Mouse (Mus musculus): Measurements from ENCODE around the gene Rbck1. TPM values are rescaled to one million over a fixed set of nuclear protein-coding genes. Genes with fewer than 3 reads are reported as not detected.

Rbck1 gene
- total RNA-seq (2021), result 10 to 100 TPM; 27.0 to 31.1 TPM
- long read RNA-seq, experiment 1, transcript Rbck1-202 (12 exons, 2,384 nt), result major isoform, 84 of 106 reads
- long read RNA-seq, experiment 1, partial matches to known transcripts, result 4 of 106 reads
- long read RNA-seq, experiment 1, other reads (novel, unspliced or antisense), result 16 of 106 reads
- long read RNA-seq, experiment 2, transcript Rbck1-202 (12 exons, 2,384 nt), result major isoform, 58 of 73 reads
- long read RNA-seq, experiment 2, partial matches to known transcripts, result 1 of 73 reads
- long read RNA-seq, experiment 2, other reads (novel, unspliced or antisense), result 14 of 73 reads

DNA sequence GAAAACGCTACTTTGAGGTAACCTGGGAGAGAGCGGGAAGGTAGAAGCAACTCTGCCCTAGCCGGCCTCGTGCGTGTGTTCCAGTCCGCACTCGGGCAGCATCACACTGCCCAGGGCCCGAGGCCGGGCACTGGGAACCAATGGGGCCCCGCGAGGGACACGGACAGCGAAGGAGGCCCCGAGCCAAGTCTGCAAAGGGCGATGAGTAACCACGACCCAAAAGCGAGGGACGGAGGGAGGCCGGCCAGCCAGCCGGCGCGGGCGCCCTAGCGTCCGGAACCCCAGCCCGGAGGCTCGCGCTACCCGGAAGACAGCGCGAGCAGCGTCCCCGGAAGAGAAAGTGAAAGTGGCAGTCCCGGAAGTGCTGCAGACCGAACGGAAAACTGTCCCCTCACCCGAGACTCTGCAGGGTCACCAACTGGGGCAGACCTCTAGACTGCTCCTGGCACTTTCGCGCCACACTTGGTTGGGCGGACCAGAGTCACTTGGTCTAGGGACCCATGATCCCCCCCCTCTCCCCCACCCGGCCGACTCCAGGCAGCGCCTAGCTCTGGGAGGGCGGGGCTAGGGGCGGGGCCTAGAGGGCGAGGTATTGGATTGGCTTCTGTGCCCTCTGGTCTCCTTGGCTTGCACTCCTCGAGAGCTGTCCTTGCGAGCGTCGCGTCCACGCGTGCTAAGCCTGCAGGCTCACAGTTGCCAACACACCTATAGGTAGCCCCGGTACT lies at the start of gene Rbck1:
Rbck1 (minus strand) TSS at position 553 of the 725 bp plus-strand sequence.
- TF ChIP-seq CTCF (IDR thresholded peaks at IDR 0.05), result 0 out of 2 replicates have a peak, but pooled peaks have one; percentile 17
- DNase-seq, result peak; percentile 93
- intact Hi-C loops (cut with DNase I), result loop anchor here (5.0 kb wide), 2 partner anchors 40 to 105 kb away; partner anchors contain the start of genes Csnk2a1 and Tbc1d20
- Histone ChIP-seq H3K27ac (peak within 1 kb of the TSS; percentile 98), H3K4me3 (peak within 1 kb of the TSS; percentile 86)

DNA sequence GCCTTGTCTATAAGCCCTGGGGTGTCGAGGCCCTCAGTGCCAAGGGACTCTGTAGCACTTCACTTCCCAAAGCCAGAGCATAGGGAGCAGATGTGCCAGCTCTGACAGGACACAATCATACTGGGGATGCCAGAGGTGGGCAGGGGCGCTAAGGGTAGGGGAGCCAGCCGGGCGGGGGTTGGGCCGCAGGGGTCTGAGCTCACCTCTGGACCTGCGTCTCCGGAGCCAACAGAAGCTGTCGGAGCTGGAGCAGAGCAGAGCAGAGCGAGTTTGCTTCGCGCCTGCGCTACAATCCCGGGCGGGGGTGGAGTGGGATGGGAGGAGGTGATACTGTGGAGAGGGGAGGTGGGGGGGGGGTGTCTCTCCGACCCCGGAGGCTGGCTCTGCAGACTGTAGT lies 43.9 kb upstream of the Rbck1 start, which contains the start of gene Nrsn2:
Nrsn2 (minus strand) TSS at position 294 of the 397 bp plus-strand sequence.
- no peak within 1 kb of the TSS for H3K27ac ChIP-seq
- TF ChIP-seq CTCF (IDR thresholded peaks at IDR 0.05), result no peak
- DNase-seq, result no peak
- intact Hi-C loops (cut with DNase I), result no loop called here
- H3K4me3 ChIP-seq, result no peak within 1 kb of the TSS

DNA sequence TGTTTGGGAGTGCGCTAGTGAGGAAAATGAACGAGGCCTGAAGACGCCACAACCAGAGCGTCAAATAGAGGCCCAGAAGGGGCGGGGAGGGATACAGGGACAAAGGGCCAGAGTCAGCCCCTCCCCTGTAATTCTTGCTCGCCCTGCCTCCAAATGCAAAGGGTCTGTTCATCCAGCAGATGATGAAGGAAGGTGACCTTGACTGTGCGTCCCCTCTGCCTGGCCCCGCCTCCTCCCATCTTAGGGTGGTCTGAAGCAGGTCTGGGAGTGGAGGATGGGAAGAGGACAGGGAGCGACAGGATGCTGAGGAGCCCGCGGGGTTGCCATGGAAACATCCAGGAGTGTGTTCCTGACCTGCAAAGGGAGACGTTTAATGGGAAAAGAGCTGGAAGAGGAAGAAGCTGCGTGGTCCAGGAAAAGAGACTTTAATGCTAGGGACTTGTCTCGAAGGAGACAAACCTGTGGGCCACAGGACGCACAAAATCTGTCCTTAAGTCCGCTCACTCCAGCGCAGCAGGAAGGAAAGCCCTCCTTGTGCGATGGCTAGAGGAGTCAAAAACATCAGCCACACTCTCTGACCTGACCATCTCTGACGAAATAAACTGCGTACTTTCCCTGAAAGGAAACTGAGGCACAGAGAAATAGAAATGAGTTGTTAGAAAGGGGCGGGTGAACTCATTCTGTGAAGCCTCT lies 43.3 kb upstream of the Rbck1 start:
- H3K27ac ChIP-seq, result no peak overlapping the region
- no peak for TF ChIP-seq CTCF (IDR thresholded peaks at IDR 0.05)
- no peak for DNase-seq
- no peak overlapping the region for H3K4me3 ChIP-seq
- intact Hi-C loops (cut with DNase I), result no loop called here

GRCm38 (mm10) chr2:152373547-152373946 lies 41.1 kb upstream of the Rbck1 start:
- Histone ChIP-seq H3K4me3 (no peak overlapping the region), H3K27ac (no peak overlapping the region)
- intact Hi-C loops (cut with DNase I), result no loop called here
- no peak for DNase-seq
- TF ChIP-seq CTCF (IDR thresholded peaks at IDR 0.05), result no peak

GRCm38 (mm10) chr2:152372661-152373060 lies 40.2 kb upstream of the Rbck1 start:
- no peak for TF ChIP-seq CTCF (IDR thresholded peaks at IDR 0.05)
- Histone ChIP-seq H3K27ac (no peak overlapping the region), H3K4me3 (no peak overlapping the region)
- no peak for DNase-seq
- intact Hi-C loops (cut with DNase I), result no loop called here

GRCm38 (mm10) chr2:152372104-152372503 lies 39.7 kb upstream of the Rbck1 start:
- DNase-seq, result no peak
- no peak for TF ChIP-seq CTCF (IDR thresholded peaks at IDR 0.05)
- H3K4me3 ChIP-seq, result no peak overlapping the region
- intact Hi-C loops (cut with DNase I), result no loop called here
- no peak overlapping the region for H3K27ac ChIP-seq

DNA sequence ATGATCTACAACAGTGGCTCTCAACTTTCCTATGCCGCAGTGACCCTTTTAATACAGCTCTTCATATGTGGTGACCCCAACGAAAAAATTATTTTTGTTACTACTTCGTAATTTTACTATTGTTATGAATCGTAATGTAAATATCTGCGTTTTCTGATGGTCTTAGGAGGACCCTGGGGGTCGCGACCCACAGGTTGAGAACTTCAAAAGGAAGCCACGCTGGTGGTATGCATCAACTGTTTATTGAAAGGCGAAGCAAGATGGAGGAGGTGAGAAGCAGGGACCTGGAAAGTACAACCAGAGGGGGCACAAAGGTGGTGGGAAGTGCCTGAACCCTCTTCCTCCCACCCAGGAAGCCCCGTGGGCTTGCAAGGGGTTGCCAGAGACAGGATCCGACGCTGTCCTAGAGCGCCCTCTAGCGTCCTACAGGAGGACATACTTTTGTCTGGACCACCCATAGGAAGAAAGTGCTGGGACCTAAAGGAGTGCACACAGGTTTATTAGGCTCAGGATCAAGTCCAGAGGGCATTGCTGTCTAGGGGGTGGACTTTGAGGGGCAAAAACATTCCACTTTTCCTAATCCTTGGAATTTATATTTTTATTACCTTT lies 36.2 kb upstream of the Rbck1 start:
- peak; percentile 50 for DNase-seq
- H3K4me3 ChIP-seq, result peak overlapping the region; percentile 43; the same call in 1 of the 2 replicates
- peak; percentile 95 for TF ChIP-seq CTCF (IDR thresholded peaks at IDR 0.05)
- intact Hi-C loops (cut with DNase I), result loop anchor here (5.0 kb wide), 1 partner anchor 341 kb away; no protein-coding TSS in a partner anchor
- H3K27ac ChIP-seq, result no peak overlapping the region

DNA sequence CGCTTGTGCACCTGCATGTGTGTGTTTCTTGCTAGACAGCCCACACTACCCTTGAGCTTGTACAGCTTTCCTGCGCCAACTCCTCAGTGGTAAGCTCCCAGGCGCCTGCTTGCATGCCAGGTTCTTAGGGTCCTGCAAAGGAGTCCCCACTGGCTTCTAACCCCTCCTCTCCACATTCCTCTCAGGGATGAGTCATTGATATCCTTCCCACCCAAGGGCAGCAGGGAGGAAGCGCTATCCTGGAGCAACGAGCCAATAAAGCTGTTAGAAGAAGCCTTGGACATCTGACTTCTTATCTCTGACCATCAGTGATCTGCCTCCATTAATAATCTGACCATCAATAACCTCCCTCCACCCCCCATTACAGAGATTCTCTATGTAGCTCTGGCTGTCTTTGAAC lies 35.5 kb upstream of the Rbck1 start:
- intact Hi-C loops (cut with DNase I), result loop anchor here (5.0 kb wide), 1 partner anchor 341 kb away; no protein-coding TSS in a partner anchor
- Histone ChIP-seq H3K27ac (no peak overlapping the region), H3K4me3 (no peak overlapping the region)
- no peak for TF ChIP-seq CTCF (IDR thresholded peaks at IDR 0.05)
- no peak for DNase-seq

- peak; percentile 76 for DNase-seq
- Histone ChIP-seq H3K27ac (peak overlapping the region; percentile 51), H3K4me3 (peak overlapping the region; percentile 46)
- intact Hi-C loops (cut with DNase I), result loop anchor here (5.0 kb wide), 1 partner anchor 256 kb away; the partner anchor contains the start of gene Srxn1
- TF ChIP-seq CTCF (IDR thresholded peaks at IDR 0.05), result peak; percentile 79
Observed at GRCm38 (mm10) chr2:152363245-152364147, 31.0 kb upstream of the Rbck1 start.

- no peak overlapping the region for H3K4me3 ChIP-seq
- H3K27ac ChIP-seq, result peak overlapping the region; percentile 81
- no peak for DNase-seq
- intact Hi-C loops (cut with DNase I), result loop anchor here (5.0 kb wide), 1 partner anchor 254 kb away; the partner anchor contains the start of gene Srxn1
- TF ChIP-seq CTCF (IDR thresholded peaks at IDR 0.05), result no peak
Observed at GRCm38 (mm10) chr2:152361193-152361592, 28.7 kb upstream of the Rbck1 start.

GRCm38 (mm10) chr2:152360271-152360775 lies 27.9 kb upstream of the Rbck1 start:
- no peak for TF ChIP-seq CTCF (IDR thresholded peaks at IDR 0.05)
- H3K27ac ChIP-seq, result peak overlapping the region; percentile 81
- intact Hi-C loops (cut with DNase I), result loop anchor here (5.0 kb wide), 1 partner anchor 253 kb away; the partner anchor contains the start of gene Srxn1
- DNase-seq, result peak; percentile 79
- no peak overlapping the region for H3K4me3 ChIP-seq

Measured in gastrocnemius, adult 2 months (tissue).